8 mouse cellular contexts compared by ENCODE assay signal in genomic region chr5:140827896-140828295, GRCm38 (mm10). TPM values are rescaled to one million over a fixed set of nuclear protein-coding genes. Genes with fewer than 3 reads are reported as not detected.
DNase-seq lines count a peak whose midpoint lies in the region; ATAC-seq and TF ChIP-seq lines count a peak whose summit lies in the region.

No protein-coding gene starts in this region.

- TF ChIP-seq EP300 in liver, postnatal 0 days (IDR thresholded peaks at IDR 0.05; ENCODE audit: low read depth), result no peak
- TF ChIP-seq EP300 in stomach, postnatal 0 days (optimal IDR thresholded peaks at IDR 0.05), result no peak

- peak; percentile 68 for DNase-seq in lung, embryonic 14.5 days
- DNase-seq in lung, postnatal 25 days (ENCODE audit: low spot score), result no peak
- peak; percentile 47 for DNase-seq in heart, postnatal 4 days
- DNase-seq in liver, postnatal 0 days, result no peak
- no peak for DNase-seq in stomach, postnatal 0 days (ENCODE audit: low spot score)
- DNase-seq in layer of hippocampus, postnatal 14 days (ENCODE audit: low spot score in 2 of 2), result no peak
- DNase-seq in adrenal gland, postnatal 4 days (ENCODE audit: low spot score in 2 of 2), result no peak

- H3K4me3 ChIP-seq in lung, embryonic 14.5 days (ENCODE audit: low read depth, low read length), result peak overlapping the region; percentile 87
- H3K4me3 ChIP-seq in liver, postnatal 0 days (ENCODE audit: low read depth, low read length), result no peak overlapping the region
- no peak overlapping the region; the same call in 1 of the 2 replicates for H3K4me3 ChIP-seq in stomach, postnatal 0 days (ENCODE audit: low read depth, low read length)

- peaks cover 16% of the 10 kb centered on the region for H3K4me1 ChIP-seq in lung, embryonic 14.5 days (ENCODE audit: insufficient read depth)
- peaks cover 25% of the 10 kb centered on the region for H3K4me1 ChIP-seq in liver, postnatal 0 days (ENCODE audit: insufficient read depth)
- no peaks in the 10 kb centered on the region for H3K4me1 ChIP-seq in stomach, postnatal 0 days (replicated peaks; ENCODE audit: control insufficient read depth, insufficient read depth)

- H3K4me2 ChIP-seq in lung, embryonic 14.5 days, result peak overlapping the region; percentile 93
- peak overlapping the region; percentile 95 for H3K4me2 ChIP-seq in liver, postnatal 0 days (ENCODE audit: low read depth, low read length)
- H3K4me2 ChIP-seq in stomach, postnatal 0 days (replicated peaks; ENCODE audit: low read depth), result peak overlapping the region; percentile 95

- TF ChIP-seq CTCF in lung, embryonic 14.5 days (IDR thresholded peaks at IDR 0.05; ENCODE audit: low read depth), result no peak
- no peak for TF ChIP-seq CTCF in liver, postnatal 0 days (IDR thresholded peaks at IDR 0.05; ENCODE audit: low read depth)
- TF ChIP-seq CTCF in stomach, postnatal 0 days (IDR thresholded peaks at IDR 0.05; ENCODE audit: low read depth), result no peak

- 26% methylated on average over 8 of the region's 8 CpGs for WGBS in lung, embryonic 14.5 days
- 58% methylated on average over 8 of the region's 8 CpGs for WGBS in liver, postnatal 0 days (ENCODE audit: insufficient replicate concordance)
- WGBS in stomach, postnatal 0 days, result 33% methylated on average over 8 of the region's 8 CpGs

- no peaks in the 10 kb centered on the region for H3K36me3 ChIP-seq in lung, embryonic 14.5 days (ENCODE audit: insufficient read depth)
- H3K36me3 ChIP-seq in liver, postnatal 0 days (replicated peaks; ENCODE audit: insufficient read depth, low read length), result no peaks in the 10 kb centered on the region
- H3K36me3 ChIP-seq in stomach, postnatal 0 days (ENCODE audit: control insufficient read depth, insufficient read depth, low read length), result no peaks in the 10 kb centered on the region

- 0 out of 2 replicates have a peak overlapping the region, but pooled peaks have one; percentile 40 for H3K27ac ChIP-seq in lung, embryonic 14.5 days (ENCODE audit: low read depth)
- H3K27ac ChIP-seq in liver, postnatal 0 days (ENCODE audit: low read depth), result peak overlapping the region; percentile 59; the same call in 1 of the 2 replicates
- H3K27ac ChIP-seq in stomach, postnatal 0 days (replicated peaks), result peak overlapping the region; percentile 67

- H3K27me3 ChIP-seq in lung, embryonic 14.5 days (ENCODE audit: insufficient read depth, low read length), result no peaks in the 10 kb centered on the region
- no peaks in the 10 kb centered on the region for H3K27me3 ChIP-seq in liver, postnatal 0 days (ENCODE audit: insufficient read depth, low read length)
- H3K27me3 ChIP-seq in stomach, postnatal 0 days (ENCODE audit: control insufficient read depth, insufficient read depth, low read length), result no peaks in the 10 kb centered on the region

- ATAC-seq in lung, embryonic 14.5 days (ENCODE audit: insufficient read depth), result no peak
- ATAC-seq in liver, postnatal 0 days, result no peak
- ATAC-seq in stomach, postnatal 0 days (ENCODE audit: low FRiP score, low TSS enrichment), result no peak
- no peak for ATAC-seq in activated CD4-positive, CD25-positive, alpha-beta regulatory T cell, adult 4 months

- H3K9ac ChIP-seq in lung, embryonic 14.5 days, result peak overlapping the region; percentile 21
- no peak overlapping the region for H3K9ac ChIP-seq in liver, postnatal 0 days (replicated peaks)
- no peak overlapping the region for H3K9ac ChIP-seq in stomach, postnatal 0 days (ENCODE audit: low read length)

- H3K9me3 ChIP-seq in lung, embryonic 14.5 days (ENCODE audit: low read depth, low read length), result no peaks in the 10 kb centered on the region
- H3K9me3 ChIP-seq in liver, postnatal 0 days (ENCODE audit: low read length), result no peaks in the 10 kb centered on the region
- no peaks in the 10 kb centered on the region for H3K9me3 ChIP-seq in stomach, postnatal 0 days (ENCODE audit: control insufficient read depth, low read length)

RNA-seq across cellular contexts. Expression of gene Gna12, which starts 2.3 kb away (rescaled TPM):
- 63.0 and 77.1 TPM in 2 replicates for polyA plus RNA-seq in lung, embryonic 14.5 days (2014; fragmentation: Nextera tagmentation; extraction: Ambion mirVana)
- 10 to 100 TPM; 85.9 to 86.8 TPM for total RNA-seq in heart, postnatal 4 days (2021)
- 12.7 and 14.5 TPM in 2 replicates for polyA plus RNA-seq in liver, postnatal 0 days (2015; fragmentation: Nextera tagmentation; extraction: Ambion mirVana)
- polyA plus RNA-seq in stomach, postnatal 0 days (2015; fragmentation: Nextera tagmentation; extraction: Ambion mirVana), result 19.6 and 24.8 TPM in 2 replicates
- polyA plus RNA-seq in activated CD4-positive, CD25-positive, alpha-beta regulatory T cell, adult 4 months (2017; shearing (Covaris generic)), result 1 to 10 TPM; 3.9 to 4.6 TPM
- 10 to 100 TPM; 88.7 to 96.0 TPM for total RNA-seq in layer of hippocampus, postnatal 14 days (2021)
- total RNA-seq in adrenal gland, postnatal 4 days (2021), result 100 to 1,000 TPM; 134 TPM

Comparison
In these comparisons a context has a peak if more than half of its experiments do, and no peak if none do; other contexts are left out.
1. DNase-seq: peak in lung, embryonic 14.5 days (single experiment) and heart, postnatal 4 days (single experiment); none in lung, postnatal 25 days (single experiment), liver, postnatal 0 days (single experiment), stomach, postnatal 0 days (single experiment), layer of hippocampus, postnatal 14 days (0 of 2) and adrenal gland, postnatal 4 days (0 of 2).
2. Peak in every context shown above with its lines, with median percentiles within 50 percentile points of each other: H3K27ac ChIP-seq and H3K4me2 ChIP-seq.